Mouse (Mus musculus): ENCODE measurements around the gene Dhx33. TPM values are rescaled to one million over a fixed set of nuclear protein-coding genes. Genes with fewer than 3 reads are reported as not detected.

Gene Dhx33
- 19.9 and 20.7 TPM in 2 replicates for polyA plus RNA-seq (2016; fragmentation: Nextera tagmentation; extraction: Ambion mirVana)

GRCm38 (mm10) chr11:71004316-71004773 is at the start of gene Dhx33:
Gene Dhx33, minus strand, starts transcription at chr11:71004437.
- peaks cover 42% of the 10 kb centered on the region for H3K36me3 ChIP-seq
- DNase-seq (ENCODE audit: low spot score), result peak; percentile 98
- peak within 1 kb of the TSS; percentile 89 for H3K4me3 ChIP-seq
- peaks cover 22% of the 10 kb centered on the region for H3K4me1 ChIP-seq
- H3K9me3 ChIP-seq (replicated peaks), result no peaks in the 10 kb centered on the region
- WGBS, result under 1% methylated on average over 35 of the region's 35 CpGs
- H3K27me3 ChIP-seq (ENCODE audit: low read depth, poor library complexity, severe bottlenecking), result no peaks in the 10 kb centered on the region
- H3K27ac ChIP-seq (replicated peaks), result peak within 1 kb of the TSS; percentile 83

- WGBS, result 0% methylated on average over 1 of the region's 1 CpGs
- Histone ChIP-seq H3K9me3 (replicated peaks) (no peaks in the 10 kb centered on the region), H3K4me3 (no peak overlapping the region), H3K4me1 (no peaks in the 10 kb centered on the region), H3K27me3 (ENCODE audit: low read depth, poor library complexity, severe bottlenecking) (no peaks in the 10 kb centered on the region), H3K27ac (replicated peaks) (no peak overlapping the region), H3K36me3 (no peaks in the 10 kb centered on the region)
- DNase-seq (ENCODE audit: low spot score), result no peak
Measured at GRCm38 (mm10) chr11:71052554-71052953, 48.3 kb upstream of the Dhx33 start.

DNA sequence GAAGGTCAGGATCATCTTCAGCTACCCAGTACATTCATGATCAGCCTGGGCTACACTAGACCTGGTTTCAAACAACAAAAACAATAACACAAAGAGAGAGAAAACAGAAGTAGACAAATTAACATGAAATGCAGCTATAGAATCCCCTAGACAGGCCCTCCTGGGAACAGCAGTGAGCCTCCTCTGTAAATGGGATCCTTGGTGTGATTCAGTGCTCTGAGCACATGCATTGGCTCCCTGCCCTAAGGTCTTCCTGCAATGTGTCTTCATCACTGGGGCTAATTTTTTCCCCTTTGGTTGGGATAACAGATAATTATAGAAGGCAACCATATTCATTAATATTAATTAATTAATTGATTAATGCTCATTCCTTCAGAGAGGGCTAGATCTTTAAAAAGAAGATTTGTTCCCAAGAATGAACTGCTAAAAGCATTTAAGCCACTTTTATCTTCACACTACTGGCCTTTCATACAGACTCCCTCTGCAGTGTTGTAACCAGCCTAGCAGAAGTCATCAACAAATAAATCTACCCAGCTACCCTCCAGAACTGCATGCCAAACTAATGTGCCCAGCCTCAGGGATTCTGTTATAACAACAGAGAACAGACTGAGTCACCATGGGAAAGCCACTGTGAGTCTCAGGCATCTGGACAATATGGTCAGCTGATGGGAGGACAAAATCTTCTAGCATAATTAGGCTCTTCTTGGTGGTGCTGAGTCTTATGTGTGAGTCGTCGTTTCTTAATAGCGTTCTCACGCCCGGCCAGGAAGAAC is 35.5 kb upstream of the Dhx33 start:
- H3K27me3 ChIP-seq (ENCODE audit: low read depth, poor library complexity, severe bottlenecking), result no peaks in the 10 kb centered on the region
- peaks cover 2% of the 10 kb centered on the region; the same call in 1 of the 2 replicates for H3K9me3 ChIP-seq (replicated peaks)
- no peak overlapping the region for H3K27ac ChIP-seq (replicated peaks)
- 0 out of 2 replicates have a peak, but pooled peaks cover 5% of the 10 kb centered on the region for H3K4me1 ChIP-seq
- H3K36me3 ChIP-seq, result no peaks in the 10 kb centered on the region
- no peak overlapping the region for H3K4me3 ChIP-seq
- no peak for DNase-seq (ENCODE audit: low spot score)
- 96% methylated on average over 5 of the region's 5 CpGs for WGBS

DNA sequence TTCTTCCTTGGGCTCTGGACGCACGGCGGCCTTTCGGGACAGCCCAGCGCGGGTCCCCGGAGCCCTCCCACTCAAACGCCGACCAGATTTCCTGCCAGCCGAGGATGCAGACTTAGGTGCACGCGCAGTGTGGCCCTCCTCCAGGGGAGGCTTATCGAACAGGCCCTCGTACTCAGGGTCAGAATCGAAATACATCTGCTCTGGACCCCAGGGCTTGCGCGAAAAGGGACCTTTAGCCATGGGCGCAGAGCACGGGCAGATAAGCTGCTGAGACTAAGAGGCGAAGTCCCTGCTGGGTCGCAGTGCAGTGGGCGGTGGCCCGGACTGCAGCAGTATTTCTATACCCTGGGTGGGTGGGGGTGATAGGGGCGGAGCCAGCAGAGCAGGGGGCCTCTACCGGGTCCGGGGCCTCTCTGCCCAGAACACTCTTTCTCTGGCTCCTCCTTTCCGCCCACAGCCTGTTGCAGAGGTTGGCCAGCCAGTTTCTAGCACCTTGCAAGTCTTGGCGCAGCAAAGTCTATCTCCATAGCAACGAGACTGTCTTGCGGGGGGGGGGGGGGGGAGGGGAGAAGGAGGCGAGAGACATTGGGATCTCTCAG is 29.0 kb upstream of the Dhx33 start, which contains the start of gene 6330403K07Rik:
Gene 6330403K07Rik, minus strand, starts transcription at position 351 of the 599 bp plus-strand sequence.
- Histone ChIP-seq H3K4me3 (peak within 1 kb of the TSS; percentile 76), H3K4me1 (peaks cover 46% of the 10 kb centered on the region), H3K9me3 (replicated peaks) (no peaks in the 10 kb centered on the region), H3K27me3 (ENCODE audit: low read depth, poor library complexity, severe bottlenecking) (no peaks in the 10 kb centered on the region), H3K36me3 (peaks cover 11% of the 10 kb centered on the region), H3K27ac (replicated peaks) (peak within 1 kb of the TSS; percentile 94)
- DNase-seq (ENCODE audit: low spot score), result peak; percentile 90
- WGBS, result under 1% methylated on average over 30 of the region's 31 CpGs

DNA sequence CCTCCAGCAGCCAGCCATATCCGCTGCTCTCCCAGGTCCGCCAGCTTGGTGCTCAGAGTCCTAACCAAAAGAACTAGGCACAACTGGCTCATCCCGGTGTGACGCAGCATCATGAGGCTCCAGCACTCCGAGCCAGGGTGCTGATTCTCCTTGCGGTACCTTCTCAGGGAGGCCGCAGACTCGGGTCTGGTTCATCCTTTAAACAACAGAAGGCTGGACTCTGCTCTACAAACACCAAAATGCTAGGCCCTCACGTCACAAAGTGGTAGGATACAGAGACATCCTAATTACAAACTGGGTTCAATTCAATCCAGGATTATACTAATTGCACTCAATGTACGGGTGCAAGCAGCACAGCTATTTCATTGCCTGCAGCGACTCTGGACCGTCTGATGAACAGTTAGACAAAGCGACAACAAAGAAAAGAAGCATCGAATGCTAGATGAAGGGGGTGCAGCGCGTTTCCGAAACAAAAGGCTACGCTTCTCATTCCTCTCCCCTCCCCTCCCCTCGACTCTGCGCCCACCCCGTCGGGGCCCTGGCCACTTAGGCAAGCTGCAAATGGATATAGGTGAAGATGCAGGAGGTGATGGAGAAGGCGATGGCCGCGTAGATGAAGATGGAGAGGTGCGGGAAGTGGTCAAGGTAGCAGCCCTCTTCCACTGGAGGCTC is 28.4 kb upstream of the Dhx33 start:
- DNase-seq (ENCODE audit: low spot score), result peak; percentile 43

GRCm38 (mm10) chr11:71032070-71032469 is 27.8 kb upstream of the Dhx33 start:
- WGBS, result 70% methylated on average over 7 of the region's 7 CpGs
- peaks cover 46% of the 10 kb centered on the region for H3K4me1 ChIP-seq
- H3K9me3 ChIP-seq (replicated peaks), result no peaks in the 10 kb centered on the region
- peak overlapping the region; percentile 94 for H3K27ac ChIP-seq (replicated peaks)
- peaks cover 23% of the 10 kb centered on the region for H3K36me3 ChIP-seq
- peak overlapping the region; percentile 76 for H3K4me3 ChIP-seq
- no peaks in the 10 kb centered on the region for H3K27me3 ChIP-seq (ENCODE audit: low read depth, poor library complexity, severe bottlenecking)
- peak; percentile 13 for DNase-seq (ENCODE audit: low spot score)

More for the DNA sequence above, 28.4 kb upstream of the Dhx33 start:
- 5% methylated on average over 26 of the region's 26 CpGs for WGBS
- no peaks in the 10 kb centered on the region for H3K27me3 ChIP-seq (ENCODE audit: low read depth, poor library complexity, severe bottlenecking)
- peaks cover 18% of the 10 kb centered on the region for H3K36me3 ChIP-seq
- peak overlapping the region; percentile 94 for H3K27ac ChIP-seq (replicated peaks)
- peak overlapping the region; percentile 76 for H3K4me3 ChIP-seq
- no peaks in the 10 kb centered on the region for H3K9me3 ChIP-seq (replicated peaks)
- peaks cover 46% of the 10 kb centered on the region for H3K4me1 ChIP-seq

DNA sequence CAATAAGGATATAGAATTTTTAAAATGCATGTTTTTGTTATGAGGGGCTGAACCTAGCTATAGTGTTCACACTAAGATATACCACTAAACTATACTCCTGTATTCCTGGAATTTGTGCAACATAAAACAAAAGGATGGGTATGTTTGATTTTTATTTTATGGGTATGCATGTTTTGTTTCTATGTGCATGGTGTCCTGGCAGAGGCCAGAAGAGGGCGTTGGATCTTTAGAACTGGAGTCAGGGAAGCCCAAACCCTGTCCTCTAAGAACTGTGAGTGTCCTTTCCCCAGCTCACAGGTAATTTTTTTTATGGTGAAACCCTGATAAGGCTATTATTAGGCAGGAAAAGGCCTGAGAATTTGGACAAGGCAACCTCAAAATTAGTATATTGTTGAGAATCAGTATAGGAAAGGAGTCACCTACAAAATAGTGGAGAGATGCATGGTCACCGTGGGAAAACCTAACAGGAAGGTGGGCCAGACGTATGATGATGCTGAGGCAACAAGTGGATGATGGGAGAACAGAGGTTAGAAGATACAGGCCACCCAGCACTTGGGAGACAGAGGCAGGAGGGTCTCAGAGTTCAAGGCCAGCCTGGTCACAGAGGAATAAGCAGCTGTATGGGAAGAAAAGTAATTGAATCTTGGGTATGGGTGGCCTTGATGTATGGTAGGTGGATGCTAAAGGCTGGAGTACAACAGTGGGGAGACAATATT is 25.3 kb upstream of the Dhx33 start:
- 79% methylated on average over 3 of the region's 3 CpGs for WGBS
- peaks cover 48% of the 10 kb centered on the region for H3K36me3 ChIP-seq
- peaks cover 42% of the 10 kb centered on the region for H3K4me1 ChIP-seq
- H3K27me3 ChIP-seq (ENCODE audit: low read depth, poor library complexity, severe bottlenecking), result no peaks in the 10 kb centered on the region
- no peak for DNase-seq (ENCODE audit: low spot score)
- no peak overlapping the region for H3K27ac ChIP-seq (replicated peaks)
- H3K9me3 ChIP-seq (replicated peaks), result no peaks in the 10 kb centered on the region
- H3K4me3 ChIP-seq, result no peak overlapping the region

GRCm38 (mm10) chr11:71028280-71028679 is 24.0 kb upstream of the Dhx33 start:
- Histone ChIP-seq H3K4me3 (no peak overlapping the region), H3K36me3 (peaks cover 61% of the 10 kb centered on the region)
- 91% methylated on average over 3 of the region's 3 CpGs for WGBS

DNA sequence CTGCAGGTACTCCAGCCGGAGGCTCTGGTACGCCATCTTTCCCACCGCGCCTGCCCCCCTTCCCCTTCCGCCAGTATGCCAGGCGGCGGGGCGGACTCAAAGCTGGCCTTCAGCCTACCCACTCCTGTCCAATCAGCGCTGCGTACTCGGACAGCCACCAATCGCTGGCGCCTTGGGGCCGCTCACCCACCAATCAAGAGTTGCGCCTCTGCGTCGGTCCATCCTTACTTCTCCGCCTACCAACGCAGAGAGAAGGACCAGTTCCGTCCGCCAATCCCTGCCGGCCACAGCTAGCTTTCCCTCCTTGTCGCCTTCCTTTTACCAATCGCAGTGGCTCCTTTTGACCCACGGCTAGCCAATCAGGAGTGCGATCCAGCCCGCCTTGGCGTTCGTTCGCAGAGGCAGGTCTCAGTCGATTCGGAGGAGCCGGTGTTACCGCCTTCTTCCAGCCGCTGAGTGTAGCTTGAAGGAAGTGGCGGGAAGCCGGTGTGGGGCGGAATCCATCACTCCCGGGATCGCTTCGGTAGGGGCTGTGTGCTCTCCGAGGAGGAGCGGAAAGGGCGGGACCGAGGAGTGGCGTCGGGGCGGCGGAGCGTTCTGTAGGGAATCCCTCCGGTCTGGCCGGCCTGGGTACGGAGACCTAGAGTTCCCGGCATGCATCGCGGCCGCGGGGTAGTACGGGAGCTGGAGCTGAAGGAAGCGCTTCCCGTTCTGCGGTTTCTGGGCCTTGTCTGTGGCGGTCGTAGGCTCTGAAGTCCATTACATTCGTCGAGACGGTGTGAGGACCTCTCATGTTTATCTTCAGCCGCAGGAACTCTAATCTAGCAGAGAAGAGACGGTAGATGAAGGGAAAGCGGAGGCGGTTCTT is 15.2 kb upstream of the Dhx33 start, which contains the start of the genes Mis12 and Derl2:
Gene Mis12, plus strand, starts transcription at position 411 of the 868 bp plus-strand sequence.
Gene Derl2, minus strand, starts transcription at position 641 of the 868 bp plus-strand sequence.
- Histone ChIP-seq H3K36me3 (peaks cover 43% of the 10 kb centered on the region), H3K27me3 (ENCODE audit: low read depth, poor library complexity, severe bottlenecking) (no peaks in the 10 kb centered on the region), H3K4me3 (peak within 1 kb of the TSS; percentile 89), H3K4me1 (peaks cover 43% of the 10 kb centered on the region), H3K27ac (replicated peaks) (peak within 1 kb of the TSS; percentile 96), H3K9me3 (replicated peaks) (no peaks in the 10 kb centered on the region)
- under 1% methylated on average over 71 of the region's 71 CpGs for WGBS
- DNase-seq (ENCODE audit: low spot score), result peak; percentile 99

More at GRCm38 (mm10) chr11:71028280-71028679, 24.0 kb upstream of the Dhx33 start:
- peaks cover 29% of the 10 kb centered on the region for H3K4me1 ChIP-seq
- DNase-seq (ENCODE audit: low spot score), result no peak
- no peaks in the 10 kb centered on the region for H3K9me3 ChIP-seq (replicated peaks)
- no peak overlapping the region for H3K27ac ChIP-seq (replicated peaks)
- H3K27me3 ChIP-seq (ENCODE audit: low read depth, poor library complexity, severe bottlenecking), result no peaks in the 10 kb centered on the region

GRCm38 (mm10) chr11:71018416-71019200 is 14.4 kb upstream of the Dhx33 start:
- 7% methylated on average over 28 of the region's 28 CpGs for WGBS
- Histone ChIP-seq H3K9me3 (replicated peaks) (no peaks in the 10 kb centered on the region), H3K27me3 (ENCODE audit: low read depth, poor library complexity, severe bottlenecking) (no peaks in the 10 kb centered on the region), H3K4me1 (peaks cover 43% of the 10 kb centered on the region), H3K36me3 (peaks cover 42% of the 10 kb centered on the region), H3K27ac (replicated peaks) (peak overlapping the region; percentile 96), H3K4me3 (peak overlapping the region; percentile 89)
- DNase-seq (ENCODE audit: low spot score), result no peak

DNA sequence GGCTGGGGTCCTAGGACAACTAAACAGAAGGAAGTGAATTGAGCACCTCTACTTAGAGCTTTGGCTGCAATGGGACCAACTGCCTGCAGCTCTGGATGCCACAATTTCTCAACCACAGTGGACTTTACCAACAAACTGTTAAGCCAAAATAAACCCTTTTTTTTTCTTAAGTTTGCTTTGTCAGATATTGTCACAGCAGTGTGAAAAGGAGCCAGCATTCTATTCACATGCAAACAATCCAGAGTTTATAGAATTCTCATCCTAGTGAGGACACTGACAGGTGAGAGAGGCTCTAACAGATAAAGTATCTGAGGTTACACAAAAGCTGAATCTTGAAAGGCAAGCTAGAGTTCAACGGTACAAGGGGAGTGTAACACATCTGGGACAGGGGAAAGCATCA is 12.8 kb upstream of the Dhx33 start:
- DNase-seq (ENCODE audit: low spot score), result no peak
- Histone ChIP-seq H3K9me3 (replicated peaks) (no peaks in the 10 kb centered on the region), H3K4me3 (no peak overlapping the region), H3K27me3 (ENCODE audit: low read depth, poor library complexity, severe bottlenecking) (no peaks in the 10 kb centered on the region), H3K4me1 (peaks cover 39% of the 10 kb centered on the region), H3K36me3 (peaks cover 42% of the 10 kb centered on the region), H3K27ac (replicated peaks) (no peak overlapping the region)
- WGBS, result 92% methylated on average over 1 of the region's 1 CpGs
